Mouse (Mus musculus): ENCODE data around the gene Wnt8b.

DNA sequence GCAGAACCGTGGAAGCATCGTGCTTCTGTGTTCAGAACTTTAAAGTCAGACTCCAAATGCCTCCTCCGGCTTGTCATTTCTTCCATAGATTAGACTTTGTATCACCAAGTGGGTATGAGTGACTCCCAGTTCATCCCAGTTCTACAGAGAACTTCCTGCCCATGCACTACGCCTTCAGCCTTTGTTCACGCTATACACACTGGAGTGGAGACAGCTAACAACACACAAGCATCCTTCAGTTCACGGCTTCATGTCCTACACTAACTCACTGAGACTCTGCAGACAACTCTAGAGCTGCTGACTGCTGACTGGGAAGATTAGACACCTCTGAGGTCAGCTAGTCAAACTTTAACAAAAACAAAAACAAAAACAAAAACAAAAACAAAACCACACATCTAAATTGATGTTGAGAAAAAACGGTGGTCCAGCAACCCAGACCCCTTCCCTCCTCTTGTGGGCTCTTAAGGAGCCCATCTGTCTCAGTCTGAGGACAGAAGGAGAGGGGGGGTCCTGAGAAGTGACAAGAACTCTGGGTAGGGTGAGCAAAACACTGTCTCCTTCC is 20.7 kb downstream of the Wnt8b start:
- TF ChIP-seq POLR2A (IDR thresholded peaks at IDR 0.05; ENCODE audit: borderline replicate concordance, extremely low read depth, low read depth, low read length) (no peak), CTCF (IDR thresholded peaks at IDR 0.05; ENCODE audit: insufficient read depth, low read length) (no peak)

Measured in lung, adult 2 months (tissue).